Mouse (Mus musculus): Measurements from ENCODE around the gene Micall2. TPM values are rescaled to one million over a fixed set of nuclear protein-coding genes. Genes with fewer than 3 reads are reported as not detected.

Gene Micall2
- total and polyA plus RNA-seq, 2 experiments, result 0.86 to 1.3 TPM

DNA sequence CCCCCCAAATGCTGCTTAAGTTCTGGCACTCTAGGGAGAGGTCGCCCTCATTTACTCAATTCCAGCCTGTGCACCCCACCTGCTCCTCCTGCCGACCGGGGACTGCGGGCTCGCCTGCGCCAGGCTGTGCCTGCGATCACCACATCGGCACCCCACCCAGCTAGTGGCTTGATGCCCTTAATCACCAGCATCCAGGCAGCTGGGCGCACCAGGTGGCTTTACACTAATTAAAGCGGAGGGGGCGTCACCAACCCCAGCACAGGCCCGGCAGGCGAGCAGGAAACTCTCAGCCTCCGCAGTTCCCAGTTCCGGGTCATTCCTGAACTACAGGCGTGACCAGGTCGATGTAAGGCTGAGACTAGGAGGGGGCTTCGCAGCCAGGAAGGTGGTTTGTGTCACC is 76.8 kb downstream of the Micall2 start:
- H3K27me3 ChIP-seq (ENCODE audit: control insufficient read depth, insufficient read depth, low read length), result peaks cover 3% of the 10 kb centered on the region; the same call in 1 of the 2 replicates
- DNase-seq (ENCODE audit: extremely low read depth, low read depth, low spot score), result no peak
- no peaks in the 10 kb centered on the region for H3K4me1 ChIP-seq (ENCODE audit: control insufficient read depth, insufficient read depth, low read length)
- H3K36me3 ChIP-seq (ENCODE audit: control insufficient read depth, insufficient read depth, low read length), result no peaks in the 10 kb centered on the region
- H3K79me2 ChIP-seq (ENCODE audit: control insufficient read depth, insufficient read depth, low read length), result no peaks in the 10 kb centered on the region
- no peak overlapping the region for H3K9ac ChIP-seq (ENCODE audit: low read depth, low read length)
- H3K27ac ChIP-seq (replicated peaks; ENCODE audit: insufficient read depth, low read depth, low read length), result no peak overlapping the region
- TF ChIP-seq CTCF (IDR thresholded peaks at IDR 0.05; ENCODE audit: low read depth, low read length) (no peak), POLR2A (IDR thresholded peaks at IDR 0.05; ENCODE audit: extremely low read depth, insufficient read depth, low read length) (no peak)
- no peak overlapping the region for H3K4me3 ChIP-seq (ENCODE audit: insufficient read depth, low read depth, low read length)
- WGBS, result 9% methylated on average over 18 of the region's 18 CpGs

DNA sequence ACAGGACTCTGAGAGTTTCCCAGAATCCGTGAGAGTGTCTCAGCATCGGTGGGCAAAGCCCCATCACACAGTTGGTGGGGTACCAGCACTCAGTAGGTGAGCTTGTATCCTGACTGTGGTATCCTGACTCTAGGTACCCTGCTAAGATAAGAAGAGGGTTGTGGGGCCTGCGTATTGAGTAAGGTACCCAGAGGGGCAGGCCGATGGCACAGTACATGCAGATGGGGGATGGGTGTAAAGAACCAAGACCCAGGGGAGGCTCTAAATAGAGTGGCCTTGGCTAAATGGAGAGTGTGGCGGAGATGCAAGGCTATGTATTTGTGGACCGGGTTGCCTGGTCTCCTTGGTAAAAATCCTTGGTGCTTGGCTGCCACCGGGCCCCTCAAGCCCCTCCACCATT is 77.3 kb downstream of the Micall2 start:
- no peaks in the 10 kb centered on the region for H3K4me1 ChIP-seq (ENCODE audit: control insufficient read depth, insufficient read depth, low read length)
- H3K36me3 ChIP-seq (ENCODE audit: control insufficient read depth, insufficient read depth, low read length), result no peaks in the 10 kb centered on the region
- no peak overlapping the region for H3K27ac ChIP-seq (replicated peaks; ENCODE audit: insufficient read depth, low read depth, low read length)
- no peak overlapping the region for H3K9ac ChIP-seq (ENCODE audit: low read depth, low read length)
- no peak for DNase-seq (ENCODE audit: extremely low read depth, low read depth, low spot score)
- H3K79me2 ChIP-seq (ENCODE audit: control insufficient read depth, insufficient read depth, low read length), result no peaks in the 10 kb centered on the region
- 32% methylated on average over 7 of the region's 7 CpGs for WGBS
- no peak overlapping the region for H3K4me3 ChIP-seq (ENCODE audit: insufficient read depth, low read depth, low read length)
- no peak for TF ChIP-seq POLR2A (IDR thresholded peaks at IDR 0.05; ENCODE audit: extremely low read depth, insufficient read depth, low read length)
- no peak for TF ChIP-seq CTCF (IDR thresholded peaks at IDR 0.05; ENCODE audit: low read depth, low read length)
- peaks cover 3% of the 10 kb centered on the region; the same call in 1 of the 2 replicates for H3K27me3 ChIP-seq (ENCODE audit: control insufficient read depth, insufficient read depth, low read length)

DNA sequence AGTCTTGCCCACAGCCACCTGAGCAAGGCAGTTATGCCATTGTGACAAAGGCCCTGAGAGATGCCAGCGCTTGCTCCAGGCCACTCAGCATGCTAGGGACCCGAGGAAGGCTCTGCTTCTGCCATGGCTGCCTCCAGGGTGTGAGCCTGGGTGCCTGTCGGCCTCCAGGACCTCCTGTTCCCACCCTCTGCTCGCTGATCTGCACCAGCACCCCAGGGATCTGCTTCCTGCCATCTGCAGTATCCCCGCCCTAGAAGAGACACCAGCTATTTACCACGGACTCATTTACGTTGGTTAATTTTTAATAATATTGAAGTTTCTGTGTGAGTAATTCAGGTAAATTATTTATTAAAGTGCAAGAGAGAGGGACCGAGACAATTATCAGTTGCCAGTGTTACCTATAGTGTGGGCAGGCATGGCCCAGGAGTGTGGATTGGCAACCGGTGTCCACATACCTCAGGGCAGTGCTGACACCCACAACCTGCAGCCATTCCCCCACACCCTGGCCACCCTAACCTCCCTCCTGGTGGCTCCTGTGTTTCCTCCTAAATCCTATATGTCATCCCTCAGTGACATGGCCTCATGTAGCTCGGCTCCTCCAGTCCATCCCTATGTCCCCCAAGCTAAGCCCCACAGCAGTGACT is 78.1 kb downstream of the Micall2 start:
- Histone ChIP-seq H3K4me3 (ENCODE audit: insufficient read depth, low read depth, low read length) (no peak overlapping the region), H3K36me3 (ENCODE audit: control insufficient read depth, insufficient read depth, low read length) (no peaks in the 10 kb centered on the region), H3K27me3 (ENCODE audit: control insufficient read depth, insufficient read depth, low read length) (peaks cover 3% of the 10 kb centered on the region; the same call in 1 of the 2 replicates), H3K27ac (replicated peaks; ENCODE audit: insufficient read depth, low read depth, low read length) (no peak overlapping the region), H3K9ac (ENCODE audit: low read depth, low read length) (no peak overlapping the region), H3K4me1 (ENCODE audit: control insufficient read depth, insufficient read depth, low read length) (no peaks in the 10 kb centered on the region), H3K79me2 (ENCODE audit: control insufficient read depth, insufficient read depth, low read length) (no peaks in the 10 kb centered on the region)
- 53% methylated on average over 10 of the region's 10 CpGs for WGBS
- no peak for DNase-seq (ENCODE audit: extremely low read depth, low read depth, low spot score)
- no peak for TF ChIP-seq POLR2A (IDR thresholded peaks at IDR 0.05; ENCODE audit: extremely low read depth, insufficient read depth, low read length)
- TF ChIP-seq CTCF (IDR thresholded peaks at IDR 0.05; ENCODE audit: low read depth, low read length), result no peak

Other genes starting within 250 kb of the Micall2 start
- gene Uncx, start 192.8 kb downstream of the Micall2 start, total RNA-seq (2014; rRNA removed), result not detected in 2 replicates
- not detected in 2 replicates for gene Uncx, start 192.8 kb downstream of the Micall2 start, polyA plus RNA-seq (2012; rRNA removed)
- gene Ints1, start 39.3 kb upstream of the Micall2 start, total RNA-seq (2014; rRNA removed), result 10.0 and 14.2 TPM in 2 replicates
- gene Ints1, start 39.3 kb upstream of the Micall2 start, polyA plus RNA-seq (2012; rRNA removed), result 23.1 and 25.2 TPM in 2 replicates
- 11.5 and 12.5 TPM in 2 replicates for gene Mafk, start 55.2 kb upstream of the Micall2 start, total RNA-seq (2014; rRNA removed)
- gene Mafk, start 55.2 kb upstream of the Micall2 start, polyA plus RNA-seq (2012; rRNA removed), result 6.3 and 7.0 TPM in 2 replicates
- gene Tmem184a, start 83.6 kb upstream of the Micall2 start, total RNA-seq (2014; rRNA removed), result 6.5 and 9.3 TPM in 2 replicates
- 39.2 and 45.1 TPM in 2 replicates for gene Tmem184a, start 83.6 kb upstream of the Micall2 start, polyA plus RNA-seq (2012; rRNA removed)
- not detected in 2 replicates for gene Gm26938, start 90.1 kb upstream of the Micall2 start, total RNA-seq (2014; rRNA removed)
- not detected in 2 replicates for gene Gm26938, start 90.1 kb upstream of the Micall2 start, polyA plus RNA-seq (2012; rRNA removed)
- gene Psmg3, start 90.5 kb upstream of the Micall2 start, total RNA-seq (2014; rRNA removed), result 11.1 and 12.7 TPM in 2 replicates
- gene Psmg3, start 90.5 kb upstream of the Micall2 start, polyA plus RNA-seq (2012; rRNA removed), result 28.5 and 28.8 TPM in 2 replicates
- gene Elfn1, start 171.6 kb upstream of the Micall2 start, total RNA-seq (2014; rRNA removed), result not detected in 2 replicates
- 0.02 and 0.13 TPM in 2 replicates for gene Elfn1, start 171.6 kb upstream of the Micall2 start, polyA plus RNA-seq (2012; rRNA removed)